Mouse (Mus musculus) neural tube, embryonic 11.5 days (tissue): ENCODE measurements around the gene Arsa. TPM values are rescaled to one million over a fixed set of nuclear protein-coding genes. Genes with fewer than 3 reads are reported as not detected.
A peak's percentile ranks its signal among the peaks of the same experiment; 100 is the strongest.

ENCODE experiments used
- ATAC-seq: fragments of 200-750 bp; cut with Nextera tagmentation; 2 replicates; pipeline ENCODE4 v1.8.0; 2017; ENCODE audit warnings: moderate number of reproducible peaks, mild to moderate bottlenecking, moderate TSS enrichment, moderate library complexity; ENCODE audit not compliant: insufficient read depth, low FRiP score, low TSS enrichment
- DNase-seq: peaks from one replicate; pipeline ENCODE4 v3.0.0-alpha.2; 2015; ENCODE audit warnings: low spot score
- H3K27ac ChIP-seq: fragments of 300-500 bp; sonication (generic); 2 replicates; pipeline ENCODE4 v1.5.1; 2014; ENCODE audit warnings: low read depth, mild to moderate bottlenecking, low read length
- H3K27me3 ChIP-seq: fragments of 300-500 bp; sonication (generic); 2 replicates; pipeline ENCODE4 v1.6.1; 2014; ENCODE audit warnings: mild to moderate bottlenecking, low read length, mixed read lengths; ENCODE audit not compliant: control insufficient read depth, insufficient read depth
- H3K36me3 ChIP-seq: fragments of 300-500 bp; sonication (generic); 2 replicates; pipeline ENCODE4 v1.6.1; 2014; ENCODE audit warnings: mild to moderate bottlenecking, low read length, moderate library complexity, mixed read lengths; ENCODE audit not compliant: control insufficient read depth, insufficient read depth
- H3K4me1 ChIP-seq: fragments of 300-500 bp; sonication (generic); 2 replicates; pipeline ENCODE4 v1.6.1; 2014; ENCODE audit warnings: low read length, mixed read lengths; ENCODE audit not compliant: control insufficient read depth, insufficient read depth
- H3K4me2 ChIP-seq: fragments of 300-500 bp; sonication (generic); 2 replicates; pipeline ENCODE4 v1.6.1; 2014; ENCODE audit warnings: low read depth, mild to moderate bottlenecking, moderate library complexity
- H3K4me3 ChIP-seq: fragments of 300-500 bp; sonication (generic); 2 replicates; pipeline ENCODE4 v1.5.1; 2014; ENCODE audit warnings: low read depth, low read length
- H3K9ac ChIP-seq: fragments of 300-500 bp; sonication (generic); 2 replicates; pipeline ENCODE4 v1.6.1; 2014; ENCODE audit warnings: mild to moderate bottlenecking, low read length
- H3K9me3 ChIP-seq: fragments of 300-500 bp; sonication (generic); 2 replicates; pipeline ENCODE4 v1.6.1; 2016; ENCODE audit warnings: low read length; ENCODE audit not compliant: control insufficient read depth
- WGBS: fragments of 180-500 bp; shearing (Covaris S2); extraction: QIAGEN DNeasy Blood & Tissue Kit; methylation state at CpG from one replicate; pipeline ENCODE4 v1.1.7; 2014; 5-methylcytosine and 5-hydroxymethylcytosine counted together
- polyA plus RNA-seq: library from polyadenylated mRNA; unstranded; fragments of >200 nt; fragmentation: Nextera tagmentation; extraction: Ambion mirVana; gene quantifications from 2 replicates; pipeline ENCODE4 v1.2.1, GENCODE M21; 2014

Arsa gene
- polyA plus RNA-seq, 1 experiment from 2014 or later, result 10.3 TPM

- 0 out of 2 replicates have a peak overlapping the region, but pooled peaks have one; percentile 71 for H3K4me3 ChIP-seq
- no peak for ATAC-seq
- H3K4me2 ChIP-seq, result peak overlapping the region; percentile 67
Observed at GRCm38 (mm10) chr15:89455642-89456041, 21.6 kb downstream of the Arsa start.

GRCm38 (mm10) chr15:89454857-89455256, 22.4 kb downstream of the Arsa start:
- H3K4me2 ChIP-seq, result peak overlapping the region; percentile 67
- H3K36me3 ChIP-seq, result peaks cover 5% of the 10 kb centered on the region; the same call in 1 of the 2 replicates
- H3K4me3 ChIP-seq, result peak overlapping the region; percentile 71
- H3K4me1 ChIP-seq, result 0 out of 2 replicates have a peak, but pooled peaks cover 3% of the 10 kb centered on the region
- H3K9me3 ChIP-seq, result no peaks in the 10 kb centered on the region
- WGBS, result 32% methylated on average over 4 of the region's 6 CpGs
- ATAC-seq, result 0 out of 2 replicates have a peak, but pooled peaks have one; percentile 62
- H3K27me3 ChIP-seq, result peaks cover 10% of the 10 kb centered on the region
- H3K9ac ChIP-seq, result peak overlapping the region; percentile 78
- DNase-seq, result no peak
- H3K27ac ChIP-seq, result no peak overlapping the region

More at GRCm38 (mm10) chr15:89455642-89456041, 21.6 kb downstream of the Arsa start:
- no peak for DNase-seq
- Histone ChIP-seq H3K27ac (no peak overlapping the region), H3K4me1 (0 out of 2 replicates have a peak, but pooled peaks cover 3% of the 10 kb centered on the region), H3K9ac (no peak overlapping the region), H3K27me3 (peaks cover 10% of the 10 kb centered on the region), H3K36me3 (peaks cover 5% of the 10 kb centered on the region; the same call in 1 of the 2 replicates), H3K9me3 (no peaks in the 10 kb centered on the region)
- 83% methylated on average over 6 of the region's 6 CpGs for WGBS

GRCm38 (mm10) chr15:89453865-89454478, 23.3 kb downstream of the Arsa start, which contains the start of gene Mapk8ip2:
Gene Mapk8ip2, plus strand, starts transcription at chr15:89453913.
- Histone ChIP-seq H3K9me3 (no peaks in the 10 kb centered on the region), H3K4me3 (peak within 1 kb of the TSS; percentile 71), H3K27ac (peak within 1 kb of the TSS; percentile 56; the same call in 1 of the 2 replicates), H3K4me1 (0 out of 2 replicates have a peak, but pooled peaks cover 3% of the 10 kb centered on the region), H3K27me3 (peaks cover 10% of the 10 kb centered on the region), H3K36me3 (peaks cover 5% of the 10 kb centered on the region; the same call in 1 of the 2 replicates), H3K4me2 (peak within 1 kb of the TSS; percentile 67), H3K9ac (peak within 1 kb of the TSS; percentile 78)
- under 1% methylated on average over 47 of the region's 53 CpGs for WGBS
- peak; percentile 69 for ATAC-seq
- peak; percentile 64 for DNase-seq

- peaks cover 10% of the 10 kb centered on the region for H3K27me3 ChIP-seq
- ATAC-seq, result peak; percentile 60
- DNase-seq, result peak; percentile 59
- H3K36me3 ChIP-seq, result peaks cover 3% of the 10 kb centered on the region; the same call in 1 of the 2 replicates
- WGBS, result 5% methylated on average over 24 of the region's 24 CpGs
- H3K9ac ChIP-seq, result peak overlapping the region; percentile 78
- H3K27ac ChIP-seq, result peak overlapping the region; percentile 56; the same call in 1 of the 2 replicates
- H3K9me3 ChIP-seq, result no peaks in the 10 kb centered on the region
- peak overlapping the region; percentile 67 for H3K4me2 ChIP-seq
- H3K4me3 ChIP-seq, result peak overlapping the region; percentile 71
- 0 out of 2 replicates have a peak, but pooled peaks cover 3% of the 10 kb centered on the region for H3K4me1 ChIP-seq
Observed at GRCm38 (mm10) chr15:89452906-89453864, 24.0 kb downstream of the Arsa start.

GRCm38 (mm10) chr15:89442486-89443070, 34.6 kb downstream of the Arsa start:
- DNase-seq (peak; percentile 25), ATAC-seq (no peak)
- WGBS, result 45% methylated on average over 8 of the region's 8 CpGs
- no peak overlapping the region for H3K4me2 ChIP-seq
- H3K9me3 ChIP-seq, result no peaks in the 10 kb centered on the region
- no peaks in the 10 kb centered on the region for H3K27me3 ChIP-seq
- H3K9ac ChIP-seq, result no peak overlapping the region
- no peak overlapping the region for H3K4me3 ChIP-seq
- no peaks in the 10 kb centered on the region for H3K36me3 ChIP-seq
- H3K4me1 ChIP-seq, result no peaks in the 10 kb centered on the region
- H3K27ac ChIP-seq, result no peak overlapping the region

GRCm38 (mm10) chr15:89435878-89436277, 41.3 kb downstream of the Arsa start:
- ATAC-seq, result no peak
- no peak overlapping the region for H3K27ac ChIP-seq
- no peak overlapping the region for H3K4me2 ChIP-seq
- 91% methylated on average over 5 of the region's 5 CpGs for WGBS
- H3K4me1 ChIP-seq, result no peaks in the 10 kb centered on the region
- no peak overlapping the region for H3K9ac ChIP-seq
- H3K36me3 ChIP-seq, result no peaks in the 10 kb centered on the region
- H3K27me3 ChIP-seq, result no peaks in the 10 kb centered on the region
- H3K9me3 ChIP-seq, result no peaks in the 10 kb centered on the region
- no peak for DNase-seq
- H3K4me3 ChIP-seq, result no peak overlapping the region

GRCm38 (mm10) chr15:89434136-89434535, 43.1 kb downstream of the Arsa start:
- H3K27me3 ChIP-seq, result no peaks in the 10 kb centered on the region
- DNase-seq, result no peak
- H3K27ac ChIP-seq, result no peak overlapping the region
- WGBS, result 72% methylated on average over 3 of the region's 3 CpGs
- H3K4me3 ChIP-seq, result no peak overlapping the region
- H3K9ac ChIP-seq, result no peak overlapping the region
- H3K36me3 ChIP-seq, result no peaks in the 10 kb centered on the region
- ATAC-seq, result no peak
- no peak overlapping the region for H3K4me2 ChIP-seq
- H3K9me3 ChIP-seq, result no peaks in the 10 kb centered on the region
- no peaks in the 10 kb centered on the region for H3K4me1 ChIP-seq

GRCm38 (mm10) chr15:89432946-89433345, 44.3 kb downstream of the Arsa start:
- Histone ChIP-seq H3K4me2 (no peak overlapping the region), H3K9ac (no peak overlapping the region), H3K27ac (no peak overlapping the region), H3K36me3 (no peaks in the 10 kb centered on the region), H3K9me3 (no peaks in the 10 kb centered on the region), H3K4me3 (no peak overlapping the region), H3K4me1 (peaks cover 8% of the 10 kb centered on the region), H3K27me3 (no peaks in the 10 kb centered on the region)
- DNase-seq (no peak), ATAC-seq (no peak)
- 73% methylated on average over 4 of the region's 4 CpGs for WGBS
